Mouse (Mus musculus): ENCODE measurements around the gene 1600015I10Rik. TPM values are rescaled to one million over a fixed set of nuclear protein-coding genes. Genes with fewer than 3 reads are reported as not detected.
"Not testable (repeated sequence)": the region's sequence is repeated elsewhere in the genome, so short reads cannot be mapped to it uniquely, and the experiment has no call there.

1600015I10Rik gene
- total and polyA plus RNA-seq, 3 experiments, result 0.22 TPM; not detected in 2

GRCm38 (mm10) chr6:48956785-48957184 lies 27.1 kb downstream of the 1600015I10Rik start:
- no peaks in the 10 kb centered on the region for H3K27me3 ChIP-seq (ENCODE audit: insufficient read depth, low read length)
- ATAC-seq (ENCODE audit: extremely low read depth, insufficient number of reproducible peaks, low FRiP score, poor library complexity, severe bottlenecking), result no peak
- no peak overlapping the region for H3K4me3 ChIP-seq (ENCODE audit: low read depth, low read length)
- H3K36me3 ChIP-seq (replicated peaks), result no peaks in the 10 kb centered on the region
- TF ChIP-seq POLR2AphosphoS5 (IDR thresholded peaks at IDR 0.05; ENCODE audit: insufficient replicate concordance, low read depth, low read length) (no peak), TAL1 (conservative IDR thresholded peaks at IDR 0.05; ENCODE audit: low read depth, low read length) (no peak), CTCF (IDR thresholded peaks at IDR 0.05; ENCODE audit: low read depth, low read length) (no peak)
- DNase-seq (ENCODE audit: low spot score), result no peak
- H3K9me3 ChIP-seq (replicated peaks), result no peaks in the 10 kb centered on the region
- H3K4me1 ChIP-seq (ENCODE audit: insufficient read depth, low read depth, low read length), result no peaks in the 10 kb centered on the region

- TF ChIP-seq GATA2 (IDR thresholded peaks at IDR 0.05; ENCODE audit: borderline replicate concordance, low read depth, low read length) (no peak), GATA1 (IDR thresholded peaks at IDR 0.05; ENCODE audit: borderline replicate concordance, low read length) (no peak), POLR2AphosphoS5 (IDR thresholded peaks at IDR 0.05; ENCODE audit: insufficient replicate concordance, low read depth, low read length) (no peak), TAL1 (conservative IDR thresholded peaks at IDR 0.05; ENCODE audit: low read depth, low read length) (no peak), CTCF (IDR thresholded peaks at IDR 0.05; ENCODE audit: low read depth, low read length) (no peak)
- Histone ChIP-seq H3K4me3 (ENCODE audit: low read depth, low read length) (no peak overlapping the region), H3K9me3 (replicated peaks) (no peaks in the 10 kb centered on the region), H3K4me1 (ENCODE audit: insufficient read depth, low read depth, low read length) (no peaks in the 10 kb centered on the region), H3K36me3 (replicated peaks) (no peaks in the 10 kb centered on the region), H3K27me3 (ENCODE audit: insufficient read depth, low read length) (no peaks in the 10 kb centered on the region)
- DNase-seq (ENCODE audit: low spot score), result no peak
- ATAC-seq (ENCODE audit: extremely low read depth, insufficient number of reproducible peaks, low FRiP score, poor library complexity, severe bottlenecking), result no peak
These were observed 28.4 kb downstream of the 1600015I10Rik start for GRCm38 (mm10) chr6:48958053-48958452.

GRCm38 (mm10) chr6:48959151-48959550 lies 29.5 kb downstream of the 1600015I10Rik start:
- H3K36me3 ChIP-seq (replicated peaks); H3K4me3 ChIP-seq (ENCODE audit: low read depth, low read length); H3K4me1 ChIP-seq (ENCODE audit: insufficient read depth, low read depth, low read length); H3K9me3 ChIP-seq (replicated peaks); H3K27me3 ChIP-seq (ENCODE audit: insufficient read depth, low read length); ATAC-seq (ENCODE audit: extremely low read depth, insufficient number of reproducible peaks, low FRiP score, poor library complexity, severe bottlenecking); DNase-seq (ENCODE audit: low spot score): not testable (repeated sequence)

GRCm38 (mm10) chr6:48966696-48967095 lies 37.0 kb downstream of the 1600015I10Rik start:
- not testable (repeated sequence) for H3K9me3 ChIP-seq (replicated peaks); H3K4me3 ChIP-seq (ENCODE audit: low read depth, low read length); H3K27me3 ChIP-seq (ENCODE audit: insufficient read depth, low read length); H3K36me3 ChIP-seq (replicated peaks); ATAC-seq (ENCODE audit: extremely low read depth, insufficient number of reproducible peaks, low FRiP score, poor library complexity, severe bottlenecking); H3K4me1 ChIP-seq (ENCODE audit: insufficient read depth, low read depth, low read length); DNase-seq (ENCODE audit: low spot score)

GRCm38 (mm10) chr6:48967868-48968267 lies 38.2 kb downstream of the 1600015I10Rik start:
- DNase-seq (ENCODE audit: low spot score) (no peak), ATAC-seq (ENCODE audit: extremely low read depth, insufficient number of reproducible peaks, low FRiP score, poor library complexity, severe bottlenecking) (no peak)
- Histone ChIP-seq H3K4me1 (ENCODE audit: insufficient read depth, low read depth, low read length) (no peaks in the 10 kb centered on the region), H3K27me3 (ENCODE audit: insufficient read depth, low read length) (no peaks in the 10 kb centered on the region), H3K9me3 (replicated peaks) (no peaks in the 10 kb centered on the region), H3K4me3 (ENCODE audit: low read depth, low read length) (no peak overlapping the region), H3K36me3 (replicated peaks) (no peaks in the 10 kb centered on the region)
- no peak for TF ChIP-seq TAL1 (conservative IDR thresholded peaks at IDR 0.05; ENCODE audit: low read depth, low read length)
- no peak for TF ChIP-seq POLR2AphosphoS5 (IDR thresholded peaks at IDR 0.05; ENCODE audit: insufficient replicate concordance, low read depth, low read length)
- TF ChIP-seq CTCF (IDR thresholded peaks at IDR 0.05; ENCODE audit: low read depth, low read length), result no peak
- no peak for TF ChIP-seq GATA2 (IDR thresholded peaks at IDR 0.05; ENCODE audit: borderline replicate concordance, low read depth, low read length)
- no peak for TF ChIP-seq GATA1 (IDR thresholded peaks at IDR 0.05; ENCODE audit: borderline replicate concordance, low read length)

GRCm38 (mm10) chr6:48974663-48975062 lies 45.0 kb downstream of the 1600015I10Rik start, which contains the start of gene Doxl2:
Gene Doxl2 (plus strand): TSS chr6:48974963.
- H3K4me1 ChIP-seq (ENCODE audit: insufficient read depth, low read depth, low read length), result no peaks in the 10 kb centered on the region
- H3K27me3 ChIP-seq (ENCODE audit: insufficient read depth, low read length), result no peaks in the 10 kb centered on the region; the same call in 1 of the 2 replicates
- no peaks in the 10 kb centered on the region for H3K36me3 ChIP-seq (replicated peaks)
- ATAC-seq (ENCODE audit: extremely low read depth, insufficient number of reproducible peaks, low FRiP score, poor library complexity, severe bottlenecking) (no peak), DNase-seq (ENCODE audit: low spot score) (no peak)
- TF ChIP-seq GATA2 (IDR thresholded peaks at IDR 0.05; ENCODE audit: borderline replicate concordance, low read depth, low read length) (no peak), TAL1 (conservative IDR thresholded peaks at IDR 0.05; ENCODE audit: low read depth, low read length) (no peak), CTCF (IDR thresholded peaks at IDR 0.05; ENCODE audit: low read depth, low read length) (no peak), POLR2AphosphoS5 (IDR thresholded peaks at IDR 0.05; ENCODE audit: insufficient replicate concordance, low read depth, low read length) (no peak), GATA1 (IDR thresholded peaks at IDR 0.05; ENCODE audit: borderline replicate concordance, low read length) (no peak)
- H3K9me3 ChIP-seq (replicated peaks), result no peaks in the 10 kb centered on the region
- no peak within 1 kb of the TSS for H3K4me3 ChIP-seq (ENCODE audit: low read depth, low read length)

GRCm38 (mm10) chr6:48979616-48980015 lies 49.9 kb downstream of the 1600015I10Rik start:
- H3K36me3 ChIP-seq (replicated peaks), result no peaks in the 10 kb centered on the region
- DNase-seq (ENCODE audit: low spot score) (no peak), ATAC-seq (ENCODE audit: extremely low read depth, insufficient number of reproducible peaks, low FRiP score, poor library complexity, severe bottlenecking) (no peak)
- no peaks in the 10 kb centered on the region; the same call in 1 of the 2 replicates for H3K27me3 ChIP-seq (ENCODE audit: insufficient read depth, low read length)
- H3K9me3 ChIP-seq (replicated peaks), result no peaks in the 10 kb centered on the region
- no peak for TF ChIP-seq POLR2AphosphoS5 (IDR thresholded peaks at IDR 0.05; ENCODE audit: insufficient replicate concordance, low read depth, low read length)
- TF ChIP-seq TAL1 (conservative IDR thresholded peaks at IDR 0.05; ENCODE audit: low read depth, low read length), result no peak
- TF ChIP-seq CTCF (IDR thresholded peaks at IDR 0.05; ENCODE audit: low read depth, low read length), result no peak
- no peak for TF ChIP-seq GATA1 (IDR thresholded peaks at IDR 0.05; ENCODE audit: borderline replicate concordance, low read length)
- TF ChIP-seq GATA2 (IDR thresholded peaks at IDR 0.05; ENCODE audit: borderline replicate concordance, low read depth, low read length), result no peak
- H3K4me1 ChIP-seq (ENCODE audit: insufficient read depth, low read depth, low read length), result no peaks in the 10 kb centered on the region
- H3K4me3 ChIP-seq (ENCODE audit: low read depth, low read length), result no peak overlapping the region

Measured in G1E (cell line).